Comparison of ENCODE assay signal across 7 mouse cellular contexts in genomic region chr17:32321836-32322235, GRCm38 (mm10). TPM values are rescaled to one million over a fixed set of nuclear protein-coding genes. Genes with fewer than 3 reads are reported as not detected.
DNase-seq lines count a peak whose midpoint lies in the region; ATAC-seq lines count a peak whose summit lies in the region.

No protein-coding gene starts in this region.

- H3K4me1 ChIP-seq in lung, embryonic 16.5 days (replicated peaks; ENCODE audit: control insufficient read depth, insufficient read depth, low read length): peaks cover 16% of the 10 kb centered on the region
- peaks cover 18% of the 10 kb centered on the region for H3K4me1 ChIP-seq in embryonic facial prominence, embryonic 12.5 days
- H3K4me1 ChIP-seq in hindbrain, embryonic 16.5 days (ENCODE audit: control insufficient read depth, insufficient read depth, low read depth, low read length): peaks cover 9% of the 10 kb centered on the region
- H3K4me1 ChIP-seq in midbrain, embryonic 14.5 days (ENCODE audit: control insufficient read depth, insufficient read depth, low read length): peaks cover 18% of the 10 kb centered on the region

- peaks cover 26% of the 10 kb centered on the region for H3K36me3 ChIP-seq in lung, embryonic 16.5 days (ENCODE audit: control insufficient read depth, insufficient read depth, low read length)
- peaks cover 34% of the 10 kb centered on the region for H3K36me3 ChIP-seq in embryonic facial prominence, embryonic 12.5 days
- H3K36me3 ChIP-seq in hindbrain, embryonic 16.5 days (ENCODE audit: control insufficient read depth, insufficient read depth, low read length): peaks cover 15% of the 10 kb centered on the region
- H3K36me3 ChIP-seq in midbrain, embryonic 14.5 days (ENCODE audit: control insufficient read depth, insufficient read depth, low read length): peaks cover 23% of the 10 kb centered on the region

- no peaks in the 10 kb centered on the region for H3K27me3 ChIP-seq in lung, embryonic 16.5 days (ENCODE audit: control insufficient read depth, insufficient read depth, low read depth, low read length)
- no peaks in the 10 kb centered on the region for H3K27me3 ChIP-seq in embryonic facial prominence, embryonic 12.5 days
- no peaks in the 10 kb centered on the region for H3K27me3 ChIP-seq in hindbrain, embryonic 16.5 days (replicated peaks; ENCODE audit: control insufficient read depth, insufficient read depth, low read length)
- H3K27me3 ChIP-seq in midbrain, embryonic 14.5 days (ENCODE audit: control insufficient read depth, insufficient read depth, low read length): no peaks in the 10 kb centered on the region

- peak overlapping the region; percentile 86 for H3K9ac ChIP-seq in lung, embryonic 16.5 days (ENCODE audit: low read length)
- H3K9ac ChIP-seq in embryonic facial prominence, embryonic 12.5 days: peak overlapping the region; percentile 77
- H3K9ac ChIP-seq in hindbrain, embryonic 16.5 days (ENCODE audit: low read depth, low read length): peak overlapping the region; percentile 78
- peak overlapping the region; percentile 82 for H3K9ac ChIP-seq in midbrain, embryonic 14.5 days (replicated peaks; ENCODE audit: low read length)

- peak overlapping the region; percentile 94 for H3K4me2 ChIP-seq in lung, embryonic 16.5 days (ENCODE audit: low read depth, low read length)
- H3K4me2 ChIP-seq in embryonic facial prominence, embryonic 12.5 days (replicated peaks): peak overlapping the region; percentile 89
- H3K4me2 ChIP-seq in hindbrain, embryonic 16.5 days (ENCODE audit: low read length): peak overlapping the region; percentile 67
- peak overlapping the region; percentile 69 for H3K4me2 ChIP-seq in midbrain, embryonic 14.5 days (ENCODE audit: low read length)

- ATAC-seq in lung, embryonic 16.5 days (ENCODE audit: low read depth): no peak
- ATAC-seq in embryonic facial prominence, embryonic 12.5 days (ENCODE audit: insufficient number of reproducible peaks, insufficient read depth, low FRiP score, low TSS enrichment): no peak
- ATAC-seq in hindbrain, embryonic 16.5 days: no peak; the same call in 1 of the 2 replicates
- ATAC-seq in midbrain, embryonic 14.5 days (ENCODE audit: low FRiP score, low TSS enrichment): no peak

- H3K27ac ChIP-seq in lung, embryonic 16.5 days (ENCODE audit: low read length): peak overlapping the region; percentile 95
- peak overlapping the region; percentile 91 for H3K27ac ChIP-seq in embryonic facial prominence, embryonic 12.5 days
- peak overlapping the region; percentile 82 for H3K27ac ChIP-seq in hindbrain, embryonic 16.5 days (ENCODE audit: low read depth, low read length)
- H3K27ac ChIP-seq in midbrain, embryonic 14.5 days (replicated peaks; ENCODE audit: low read depth, low read length): peak overlapping the region; percentile 95

- WGBS in lung, embryonic 16.5 days: 11% methylated on average over 6 of the region's 6 CpGs
- WGBS in embryonic facial prominence, embryonic 12.5 days: 22% methylated on average over 6 of the region's 6 CpGs
- 25% methylated on average over 6 of the region's 6 CpGs for WGBS in hindbrain, embryonic 16.5 days
- WGBS in midbrain, embryonic 14.5 days: 25% methylated on average over 6 of the region's 6 CpGs

- peak overlapping the region; percentile 97 for H3K4me3 ChIP-seq in lung, embryonic 16.5 days (ENCODE audit: low read length)
- peak overlapping the region; percentile 78 for H3K4me3 ChIP-seq in embryonic facial prominence, embryonic 12.5 days
- H3K4me3 ChIP-seq in hindbrain, embryonic 16.5 days (ENCODE audit: low read length): peak overlapping the region; percentile 78
- peak overlapping the region; percentile 89 for H3K4me3 ChIP-seq in midbrain, embryonic 14.5 days (replicated peaks; ENCODE audit: low read depth, low read length)

- H3K9me3 ChIP-seq in lung, embryonic 16.5 days (ENCODE audit: control insufficient read depth, low read length): no peaks in the 10 kb centered on the region
- no peaks in the 10 kb centered on the region for H3K9me3 ChIP-seq in embryonic facial prominence, embryonic 12.5 days
- no peaks in the 10 kb centered on the region for H3K9me3 ChIP-seq in hindbrain, embryonic 16.5 days (ENCODE audit: control insufficient read depth, low read length)
- H3K9me3 ChIP-seq in midbrain, embryonic 14.5 days (ENCODE audit: control insufficient read depth, low read length): no peaks in the 10 kb centered on the region

- DNase-seq in lung, postnatal 25 days (ENCODE audit: low spot score): no peak
- peak; percentile 4 for DNase-seq in midbrain, embryonic 14.5 days
- no peak for DNase-seq in gastrocnemius, postnatal 4 days (ENCODE audit: low spot score in 2 of 2)
- DNase-seq in ovary, postnatal 10 days (ENCODE audit: low spot score): no peak

RNA-seq across cellular contexts. Expression of gene Akap8, which starts 0.8 kb away (rescaled TPM):
- polyA plus RNA-seq in lung, embryonic 16.5 days (2015; fragmentation: Nextera tagmentation; extraction: Ambion mirVana): 92.9 and 100 TPM in 2 replicates
- polyA plus RNA-seq in embryonic facial prominence, embryonic 12.5 days (2016; fragmentation: Nextera tagmentation; extraction: Ambion mirVana): 145 and 148 TPM in 2 replicates
- 84.7 and 99.9 TPM in 2 replicates for polyA plus RNA-seq in hindbrain, embryonic 16.5 days (2015; fragmentation: Nextera tagmentation; extraction: Ambion mirVana)
- 51.6 and 56.0 TPM in 2 replicates for polyA plus RNA-seq in midbrain, embryonic 14.5 days (2014; fragmentation: Nextera tagmentation; extraction: Ambion mirVana)
- 10 to 100 TPM; 50.8 to 75.1 TPM for total RNA-seq in gastrocnemius, postnatal 4 days (2021)

RNA-seq across cellular contexts. Expression of gene Akap8l, which starts 28.6 kb away (rescaled TPM):
- polyA plus RNA-seq in lung, embryonic 16.5 days (2015; fragmentation: Nextera tagmentation; extraction: Ambion mirVana): 101 and 108 TPM in 2 replicates
- polyA plus RNA-seq in embryonic facial prominence, embryonic 12.5 days (2016; fragmentation: Nextera tagmentation; extraction: Ambion mirVana): 107 and 118 TPM in 2 replicates
- polyA plus RNA-seq in hindbrain, embryonic 16.5 days (2015; fragmentation: Nextera tagmentation; extraction: Ambion mirVana): 145 and 153 TPM in 2 replicates
- polyA plus RNA-seq in midbrain, embryonic 14.5 days (2014; fragmentation: Nextera tagmentation; extraction: Ambion mirVana): 115 and 122 TPM in 2 replicates
- total RNA-seq in gastrocnemius, postnatal 4 days (2021): 10 to 100 TPM; 36.7 to 50.5 TPM

RNA-seq across cellular contexts. Expression of gene Brd4, which starts 37.3 kb away (rescaled TPM):
- 70.6 and 83.2 TPM in 2 replicates for polyA plus RNA-seq in lung, embryonic 16.5 days (2015; fragmentation: Nextera tagmentation; extraction: Ambion mirVana)
- polyA plus RNA-seq in embryonic facial prominence, embryonic 12.5 days (2016; fragmentation: Nextera tagmentation; extraction: Ambion mirVana): 107 and 112 TPM in 2 replicates
- polyA plus RNA-seq in hindbrain, embryonic 16.5 days (2015; fragmentation: Nextera tagmentation; extraction: Ambion mirVana): 72.9 and 92.7 TPM in 2 replicates
- 72.5 and 101 TPM in 2 replicates for polyA plus RNA-seq in midbrain, embryonic 14.5 days (2014; fragmentation: Nextera tagmentation; extraction: Ambion mirVana)
- 10 to 100 TPM; 86.5 to 98.4 TPM for total RNA-seq in gastrocnemius, postnatal 4 days (2021)
